Mouse (Mus musculus) liver, postnatal 0 days (tissue): Measurements from ENCODE around the gene Nptxr.

Source experiments
- CTCF ChIP-seq: sonication (generic); IDR thresholded peaks from 2 replicates; pipeline ENCODE4 v1.5.1; 2016; ENCODE audit warnings: antibody characterized with exemption, low read depth
- EP300 ChIP-seq: IDR thresholded peaks from 2 replicates; pipeline ENCODE4 v1.6.1; 2016; ENCODE audit warnings: antibody characterized with exemption, low read depth, mild to moderate bottlenecking

GRCm38 (mm10) chr15:79840281-79840680 lies 35.7 kb upstream of the Nptxr start:
- TF ChIP-seq CTCF (no peak), EP300 (no peak)
